Mouse (Mus musculus) bone marrow macrophage, adult 2 months (primary cell): ENCODE data around the gene Zbed6.

ENCODE experiments used
- CTCF ChIP-seq: IDR thresholded peaks from 2 replicates; pipeline ENCODE4 v1.5.1; 2012; ENCODE audit warnings: low read depth, mild to moderate bottlenecking, low read length, moderate library complexity
- POLR2A ChIP-seq: IDR thresholded peaks from 2 replicates; pipeline ENCODE4 v1.6.1; 2012; ENCODE audit warnings: mild to moderate bottlenecking, low read depth, low read length, borderline replicate concordance

GRCm38 (mm10) chr1:133670776-133671175 is 10.1 kb upstream of the Zbed6 start:
- TF ChIP-seq CTCF (no peak), POLR2A (no peak)
